Mouse (Mus musculus) duodenum, adult 2 months (tissue): ENCODE data around the gene Gm21256. TPM values are rescaled to one million over a fixed set of nuclear protein-coding genes. Genes with fewer than 3 reads are reported as not detected.

Experiments
- polyA plus RNA-seq: library from polyadenylated mRNA; depleted of rRNA; stranded (reverse); fragments of >200 nt; gene quantifications from 2 replicates; pipeline ENCODE4 v1.2.3, GENCODE M21; 2012; ENCODE audit warnings: low replicate concordance; rRNA removed

The Gm21256 gene
- polyA plus RNA-seq: not detected in 2 replicates

GRCm38 (mm10) chrY:47450660-47451059 lies at the start of gene Gm21256:
Gene Gm21256 (plus strand): TSS chrY:47450960.

Other genes starting within 250 kb of the Gm21256 start
- gene Gm21170, start 240.1 kb downstream of the Gm21256 start, polyA plus RNA-seq: not detected in 2 replicates